Mouse (Mus musculus) adrenal gland, adult 2 months (tissue): Measurements from ENCODE around the gene Clasp1. TPM values are rescaled to one million over a fixed set of nuclear protein-coding genes. Genes with fewer than 3 reads are reported as not detected.

Source experiments
- DNase-seq: peaks from one replicate; pipeline ENCODE4 v3.0.0; 2021
- polyA plus RNA-seq: library from polyadenylated mRNA; depleted of rRNA; stranded (reverse); fragments of >200 nt; gene quantifications from 2 replicates; pipeline ENCODE4 v1.2.3, GENCODE M21; 2012
- total RNA-seq, 2 experiments: library from RNA; stranded (reverse); gene quantifications; 2 replicates each; pipeline ENCODE4 v1.2.3; 2021

Clasp1 gene
- total and polyA plus RNA-seq, 3 experiments: 14.9 to 42.9 (median 36.0) TPM

GRCm38 (mm10) chr1:118498311-118498710 is 109.5 kb downstream of the Clasp1 start:
- peak; percentile 77 for DNase-seq

GRCm38 (mm10) chr1:118500606-118501005 is 111.7 kb downstream of the Clasp1 start:
- DNase-seq: no peak

- no peak for DNase-seq
These were observed 112.8 kb downstream of the Clasp1 start for GRCm38 (mm10) chr1:118501691-118502090.

GRCm38 (mm10) chr1:118505746-118506145 is 116.9 kb downstream of the Clasp1 start:
- no peak for DNase-seq

DNA sequence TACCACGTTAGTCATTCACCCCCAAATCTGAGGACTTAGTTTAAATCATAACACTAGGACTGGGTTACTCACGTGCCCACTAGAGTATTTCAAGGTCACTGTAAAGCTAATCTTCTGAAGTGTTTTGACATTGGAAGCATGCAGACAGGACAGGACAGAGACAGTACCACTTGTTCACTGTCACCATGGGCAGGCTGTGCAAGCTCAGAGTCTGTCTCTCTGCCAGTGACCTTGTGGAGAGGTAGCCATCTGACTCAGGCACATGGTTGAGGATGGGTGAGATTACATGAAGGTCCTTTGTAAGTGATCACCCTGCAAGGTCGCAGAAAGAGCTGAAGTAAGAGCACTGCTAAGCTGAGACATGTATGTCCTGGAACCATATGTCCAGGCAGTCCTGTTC is 122.1 kb downstream of the Clasp1 start:
- peak; percentile 85 for DNase-seq

GRCm38 (mm10) chr1:118511738-118512530 is 123.1 kb downstream of the Clasp1 start:
- DNase-seq: peak; percentile 54

DNA sequence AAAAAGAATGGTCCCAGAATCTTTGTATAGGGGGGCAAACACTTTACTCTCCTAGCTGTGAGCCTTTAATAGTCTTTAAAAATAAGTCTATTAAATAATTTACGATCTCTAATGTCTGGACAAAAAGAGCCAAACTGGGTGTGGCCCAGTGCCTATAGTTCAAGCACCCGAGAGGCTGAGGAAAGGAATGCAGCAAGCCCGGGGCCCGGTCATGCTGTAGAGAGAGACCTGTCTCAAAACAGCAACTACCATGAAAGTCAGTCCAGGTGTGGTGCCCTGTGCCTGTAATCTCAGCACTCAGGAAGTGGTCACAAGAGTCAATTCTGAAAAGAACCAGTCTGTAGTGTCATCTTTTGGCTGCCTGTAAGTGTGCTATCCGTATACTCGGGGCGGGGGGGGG is 127.4 kb downstream of the Clasp1 start:
- no peak for DNase-seq

DNA sequence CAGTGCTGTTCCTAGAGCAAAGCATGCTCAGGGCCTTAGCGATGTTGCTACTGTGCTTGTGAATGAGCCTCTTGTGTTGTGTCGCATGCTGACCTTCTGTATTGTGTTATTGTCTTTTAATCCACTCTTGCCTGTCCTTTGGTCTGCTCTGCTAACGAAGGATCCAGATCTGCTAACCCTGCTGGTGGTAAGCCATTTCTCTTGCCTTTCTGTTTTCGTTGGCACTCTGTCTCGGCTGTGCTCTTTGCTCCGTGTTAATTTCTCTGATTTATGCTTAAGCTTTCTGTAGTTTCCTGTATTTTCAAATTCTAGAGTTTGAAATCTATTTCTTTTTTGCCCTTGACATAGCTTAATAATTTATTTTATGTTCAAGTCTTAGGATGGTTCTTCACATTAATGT is 134.3 kb downstream of the Clasp1 start:
- DNase-seq: no peak

GRCm38 (mm10) chr1:118525336-118525735 is 136.5 kb downstream of the Clasp1 start:
- peak; percentile 20 for DNase-seq

DNA sequence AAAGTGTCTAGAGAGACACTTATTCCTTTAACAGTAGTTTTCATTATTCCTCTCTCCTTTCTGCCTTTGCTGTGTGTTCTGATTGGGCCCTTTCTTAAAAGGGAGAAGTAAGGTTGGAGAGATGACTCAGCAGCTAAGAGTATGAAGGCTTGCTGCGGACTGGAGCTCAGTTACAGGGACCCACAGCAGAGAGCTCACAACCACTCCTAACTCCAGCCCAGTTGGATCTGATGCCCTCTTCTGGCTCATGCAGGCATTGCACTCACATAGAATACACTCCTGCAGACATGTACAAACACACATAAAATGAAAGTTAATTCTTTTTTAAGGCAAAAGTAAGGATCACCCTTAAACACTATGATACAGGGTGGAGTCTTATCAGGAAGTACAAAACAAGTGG is 140.4 kb downstream of the Clasp1 start:
- no peak for DNase-seq

- DNase-seq: no peak
These were observed 142.4 kb downstream of the Clasp1 start for GRCm38 (mm10) chr1:118531259-118531658.

GRCm38 (mm10) chr1:118536021-118536420 is 147.2 kb downstream of the Clasp1 start:
- DNase-seq: no peak

- no peak for DNase-seq
These were observed 150.2 kb downstream of the Clasp1 start for GRCm38 (mm10) chr1:118539046-118539445.

DNA sequence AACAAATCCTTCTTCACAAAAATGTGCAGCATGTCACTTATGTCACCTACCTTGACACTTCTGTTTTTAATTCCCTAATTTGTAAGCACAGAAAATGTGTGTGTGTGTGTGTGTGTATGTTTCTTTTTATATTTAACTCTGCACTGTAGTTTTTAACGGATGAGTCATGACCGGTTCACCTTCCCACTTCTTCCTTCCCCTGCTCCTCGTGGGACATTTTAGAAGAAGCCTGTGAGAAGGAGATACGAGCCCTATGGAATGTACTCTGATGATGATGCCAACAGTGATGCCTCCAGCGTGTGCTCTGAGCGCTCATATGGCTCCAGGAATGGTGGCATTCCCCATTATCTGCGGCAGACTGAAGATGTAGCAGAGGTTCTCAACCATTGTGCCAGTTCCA is 154.0 kb downstream of the Clasp1 start:
- no peak for DNase-seq

- DNase-seq: no peak
These were observed 159.9 kb downstream of the Clasp1 start for GRCm38 (mm10) chr1:118548769-118549168.

- DNase-seq: no peak
These were observed 162.3 kb downstream of the Clasp1 start for GRCm38 (mm10) chr1:118551152-118551551.

GRCm38 (mm10) chr1:118552071-118552470 is 163.2 kb downstream of the Clasp1 start:
- no peak for DNase-seq

GRCm38 (mm10) chr1:118553045-118553444 is 164.2 kb downstream of the Clasp1 start:
- DNase-seq: no peak

DNA sequence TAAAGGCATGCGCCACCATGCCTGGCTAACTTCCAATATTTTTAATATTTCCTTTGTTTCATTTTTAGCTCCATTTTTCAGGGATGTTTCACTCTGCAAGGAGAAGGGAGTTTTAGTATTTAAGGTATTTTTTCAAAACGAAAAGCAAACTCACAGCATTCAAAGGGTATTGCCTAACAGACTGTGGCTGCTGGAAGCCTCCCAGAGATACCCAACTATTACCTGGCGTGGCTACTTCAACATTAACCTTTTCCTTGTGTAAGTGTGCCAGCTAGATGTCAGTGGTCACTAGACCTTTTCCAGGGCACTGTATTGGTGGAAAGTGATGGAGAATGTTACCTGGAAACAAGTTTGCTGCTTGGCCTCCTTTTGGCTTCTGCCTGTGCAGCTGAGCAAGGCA is 164.6 kb downstream of the Clasp1 start:
- DNase-seq: no peak

DNA sequence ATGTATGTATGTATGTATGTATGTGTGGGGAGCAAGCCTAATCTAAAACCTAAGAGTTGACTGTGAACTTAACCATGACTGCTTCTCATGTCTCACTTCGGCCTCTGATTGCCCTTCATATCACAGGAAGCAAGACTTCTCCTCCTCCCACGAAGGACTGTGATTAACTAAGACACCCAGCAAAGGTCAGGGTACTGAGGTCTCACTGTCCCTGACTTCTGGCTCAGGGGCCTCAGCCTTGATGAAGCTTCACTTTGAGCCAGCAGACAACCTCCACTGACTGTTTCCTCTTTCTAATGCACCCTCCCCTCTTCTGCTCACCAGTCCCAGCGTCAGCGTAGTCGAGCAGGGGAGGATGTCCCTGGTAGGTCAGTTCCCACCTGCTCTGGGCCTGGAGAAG is 166.1 kb downstream of the Clasp1 start:
- DNase-seq: peak; percentile 65

DNA sequence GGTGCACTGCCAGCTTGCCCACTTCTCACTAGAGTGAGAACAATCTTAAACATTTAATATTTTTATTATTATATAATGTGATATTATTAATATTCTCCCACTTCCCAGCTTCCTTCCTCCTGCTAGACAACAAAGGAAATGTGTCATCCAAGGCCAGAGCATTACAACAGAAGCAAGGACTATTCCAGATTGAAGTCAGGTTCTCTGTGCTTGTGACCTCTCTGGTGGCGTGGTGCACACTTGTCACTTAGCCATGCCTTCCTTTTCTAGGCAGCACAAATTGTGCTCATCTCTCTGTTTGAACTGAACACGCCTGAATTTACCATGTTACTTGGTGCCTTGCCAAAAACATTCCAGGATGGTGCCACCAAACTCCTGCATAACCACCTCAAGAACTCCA is 170.9 kb downstream of the Clasp1 start:
- peak; percentile 56 for DNase-seq

- DNase-seq: no peak
These were observed 175.7 kb downstream of the Clasp1 start for GRCm38 (mm10) chr1:118564561-118564960.

GRCm38 (mm10) chr1:118567659-118568058 is 178.8 kb downstream of the Clasp1 start:
- no peak for DNase-seq

DNA sequence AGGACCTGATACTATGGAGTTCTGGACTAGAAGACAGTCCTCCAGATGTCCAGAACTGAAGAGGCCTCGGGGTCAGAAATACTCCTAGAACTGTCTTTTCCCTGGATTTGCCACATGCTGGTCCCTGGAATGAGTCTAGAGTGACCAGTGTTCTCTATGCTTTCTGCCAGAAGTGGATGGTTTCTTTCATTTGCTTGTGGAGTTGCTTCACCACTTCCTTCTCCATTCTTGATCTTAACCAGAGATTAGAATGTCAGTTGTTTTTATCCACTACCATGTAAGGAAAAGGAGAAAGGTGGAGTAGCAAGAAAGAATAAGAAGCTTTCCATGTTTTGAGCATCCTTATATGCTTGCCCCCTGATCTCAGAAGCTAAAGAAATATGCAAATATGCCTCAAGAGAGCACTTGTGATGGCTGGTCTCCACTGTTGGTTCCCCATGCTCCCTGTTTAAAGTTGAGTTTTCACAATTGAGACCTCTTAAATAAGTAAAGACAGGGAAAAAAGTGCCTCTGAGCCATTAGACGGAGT is 191.4 kb downstream of the Clasp1 start:
- DNase-seq: no peak
